Mouse (Mus musculus): ENCODE measurements at regions not wholly inside any gene's neighbourhood (a gene's known extent, or its start where the extent isn't known, plus 50 kb on each side); places are given as distances from the start of the nearest gene placed in this dataset.
"Not testable (repeated sequence)": the region's sequence is repeated elsewhere in the genome, so short reads cannot be mapped to it uniquely, and the experiment has no call there.

DNA sequence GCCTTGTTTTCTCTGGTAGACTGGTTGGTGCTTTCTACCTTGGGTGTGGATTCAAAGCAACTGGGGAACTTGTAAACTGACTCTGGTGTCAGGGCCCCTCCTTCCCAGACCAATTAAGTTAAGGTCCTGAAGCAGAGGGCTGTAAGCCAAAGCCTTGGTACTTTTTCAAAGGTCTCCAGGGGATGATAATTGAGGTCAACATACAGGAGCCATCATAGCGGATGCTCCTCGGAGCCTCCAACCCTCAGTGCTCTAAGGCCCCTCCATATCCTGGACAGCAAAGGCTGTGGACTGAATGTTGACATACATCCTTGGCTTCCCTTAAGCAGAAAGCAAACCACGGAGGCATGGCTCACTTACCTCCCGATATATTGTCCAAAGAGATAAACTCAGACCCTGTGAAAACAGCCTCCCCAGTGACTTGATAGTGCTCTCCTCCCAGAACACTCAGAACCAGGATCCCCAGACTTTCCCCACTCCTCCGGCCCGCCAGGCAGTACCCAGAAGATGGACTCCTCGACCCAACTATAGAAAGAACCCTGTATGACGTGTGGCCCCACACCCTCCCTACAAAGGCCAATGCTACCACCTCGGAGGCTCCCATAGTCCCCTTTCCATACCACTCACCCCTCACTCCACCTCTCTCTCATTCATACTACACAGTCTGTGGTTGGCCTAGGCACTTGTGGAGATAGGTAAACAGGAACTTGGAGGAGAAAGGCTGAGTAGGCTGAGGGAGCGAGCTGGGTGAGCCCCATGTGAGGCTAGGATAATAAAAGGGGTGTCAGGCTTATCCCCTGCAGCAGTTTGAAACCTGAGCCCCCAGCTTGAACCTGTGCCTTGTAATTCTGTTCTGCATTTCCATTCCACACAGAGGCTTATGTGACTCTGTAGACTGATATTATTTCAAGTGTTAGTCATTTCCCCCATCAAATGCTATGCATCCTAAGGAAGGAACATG is 118.8 kb upstream of the Arid1b start:
- H3K4me1 ChIP-seq (ENCODE audit: control insufficient read depth, insufficient read depth, low read length), result no peaks in the 10 kb centered on the region
- H3K9me3 ChIP-seq (ENCODE audit: control insufficient read depth, low read length), result no peaks in the 10 kb centered on the region
- ATAC-seq (ENCODE audit: low FRiP score, low TSS enrichment) (no peak), DNase-seq (no peak)
- no peak overlapping the region for H3K4me3 ChIP-seq (replicated peaks; ENCODE audit: low read depth, low read length)
- no peak overlapping the region for H3K4me2 ChIP-seq (ENCODE audit: low read length)
- H3K9ac ChIP-seq (replicated peaks; ENCODE audit: low read length), result no peak overlapping the region
- H3K27me3 ChIP-seq (ENCODE audit: control insufficient read depth, insufficient read depth, low read length), result no peaks in the 10 kb centered on the region
- H3K27ac ChIP-seq (replicated peaks; ENCODE audit: low read depth, low read length), result no peak overlapping the region
- WGBS, result 89% methylated on average over 10 of the region's 10 CpGs
- no peaks in the 10 kb centered on the region for H3K36me3 ChIP-seq (ENCODE audit: control insufficient read depth, insufficient read depth, low read length)

DNA sequence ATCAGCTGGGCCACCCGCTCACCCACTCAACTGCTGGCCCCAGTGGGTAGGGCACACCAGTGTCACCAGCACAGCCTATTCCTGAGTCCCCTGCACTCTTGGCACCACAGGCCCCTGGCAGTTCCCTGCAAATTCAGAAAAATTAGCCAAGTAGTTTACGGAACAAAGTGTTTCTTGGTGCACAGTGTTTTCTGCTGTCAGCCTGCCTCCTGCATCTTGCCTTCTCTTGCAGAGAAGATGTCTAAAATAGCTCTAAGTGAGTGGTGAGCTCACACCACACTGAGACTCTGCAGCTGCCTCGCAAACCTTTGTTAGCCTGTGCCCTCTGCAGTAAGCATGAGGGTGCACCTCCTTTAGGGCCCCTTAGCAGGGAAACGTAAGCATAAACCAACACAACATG is 117.7 kb upstream of the Arid1b start:
- H3K9me3 ChIP-seq (ENCODE audit: control insufficient read depth, low read length), result no peaks in the 10 kb centered on the region
- no peak overlapping the region for H3K4me2 ChIP-seq (ENCODE audit: low read length)
- H3K4me1 ChIP-seq (ENCODE audit: control insufficient read depth, insufficient read depth, low read length), result no peaks in the 10 kb centered on the region
- WGBS, result 85% methylated on average over 4 of the region's 4 CpGs
- no peak overlapping the region for H3K9ac ChIP-seq (replicated peaks; ENCODE audit: low read length)
- H3K4me3 ChIP-seq (replicated peaks; ENCODE audit: low read depth, low read length), result no peak overlapping the region
- H3K27ac ChIP-seq (replicated peaks; ENCODE audit: low read depth, low read length), result no peak overlapping the region
- H3K27me3 ChIP-seq (ENCODE audit: control insufficient read depth, insufficient read depth, low read length), result no peaks in the 10 kb centered on the region
- no peaks in the 10 kb centered on the region for H3K36me3 ChIP-seq (ENCODE audit: control insufficient read depth, insufficient read depth, low read length)
- DNase-seq, result no peak
- ATAC-seq (ENCODE audit: low FRiP score, low TSS enrichment), result no peak

DNA sequence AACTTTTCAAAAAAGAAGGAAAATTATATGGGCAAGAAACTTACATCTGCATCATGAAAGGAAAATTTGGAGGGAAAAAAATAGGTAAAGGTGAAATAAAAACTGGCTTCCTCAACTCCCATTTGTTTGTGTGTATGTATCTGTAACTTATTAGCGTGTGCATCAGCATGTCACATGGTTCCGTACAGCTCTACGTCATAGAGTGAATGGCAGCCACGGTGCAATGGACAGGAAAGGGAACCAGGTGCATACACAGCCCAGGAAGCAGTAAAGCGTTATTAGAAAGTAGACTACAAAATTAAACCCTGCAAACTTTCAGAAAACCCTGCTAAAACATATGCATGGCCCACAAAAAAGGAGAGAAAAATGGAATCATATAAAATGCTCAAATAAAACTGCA is 112.7 kb upstream of the Arid1b start:
- no peak overlapping the region for H3K27ac ChIP-seq (replicated peaks; ENCODE audit: low read depth, low read length)
- DNase-seq (no peak), ATAC-seq (ENCODE audit: low FRiP score, low TSS enrichment) (no peak)
- H3K9me3 ChIP-seq (ENCODE audit: control insufficient read depth, low read length), result no peaks in the 10 kb centered on the region
- H3K4me2 ChIP-seq (ENCODE audit: low read length), result no peak overlapping the region
- H3K27me3 ChIP-seq (ENCODE audit: control insufficient read depth, insufficient read depth, low read length), result no peaks in the 10 kb centered on the region
- H3K4me1 ChIP-seq (ENCODE audit: control insufficient read depth, insufficient read depth, low read length), result no peaks in the 10 kb centered on the region
- H3K9ac ChIP-seq (replicated peaks; ENCODE audit: low read length), result no peak overlapping the region
- no peaks in the 10 kb centered on the region for H3K36me3 ChIP-seq (ENCODE audit: control insufficient read depth, insufficient read depth, low read length)
- WGBS, result 94% methylated on average over 5 of the region's 5 CpGs
- H3K4me3 ChIP-seq (replicated peaks; ENCODE audit: low read depth, low read length), result no peak overlapping the region

DNA sequence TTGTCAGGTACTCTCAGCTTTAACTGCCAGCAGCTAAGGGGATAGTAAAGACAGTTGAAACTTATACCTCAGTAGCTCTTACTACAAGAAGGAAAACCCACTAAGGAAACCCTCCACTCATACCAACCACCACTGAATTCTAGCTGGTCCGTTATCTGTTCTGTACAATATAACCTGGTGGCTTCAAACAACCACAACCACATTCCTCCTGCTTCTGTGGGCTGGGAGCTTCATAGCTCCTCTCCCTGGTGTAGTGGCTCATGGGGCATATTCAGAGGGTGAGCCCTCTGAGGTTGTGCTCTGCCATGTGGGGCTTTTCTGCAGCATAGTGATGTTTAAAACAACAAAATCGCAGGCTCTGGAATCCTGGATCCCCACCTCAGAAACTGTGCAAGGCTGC is 110.0 kb upstream of the Arid1b start:
- no peaks in the 10 kb centered on the region for H3K27me3 ChIP-seq (ENCODE audit: control insufficient read depth, insufficient read depth, low read length)
- no peak overlapping the region for H3K9ac ChIP-seq (replicated peaks; ENCODE audit: low read length)
- H3K9me3 ChIP-seq (ENCODE audit: control insufficient read depth, low read length), result no peaks in the 10 kb centered on the region
- H3K4me1 ChIP-seq (ENCODE audit: control insufficient read depth, insufficient read depth, low read length), result no peaks in the 10 kb centered on the region
- no peak overlapping the region for H3K4me3 ChIP-seq (replicated peaks; ENCODE audit: low read depth, low read length)
- H3K4me2 ChIP-seq (ENCODE audit: low read length), result no peak overlapping the region
- 93% methylated on average over 2 of the region's 2 CpGs for WGBS
- H3K36me3 ChIP-seq (ENCODE audit: control insufficient read depth, insufficient read depth, low read length), result no peaks in the 10 kb centered on the region
- no peak for DNase-seq
- no peak for ATAC-seq (ENCODE audit: low FRiP score, low TSS enrichment)
- H3K27ac ChIP-seq (replicated peaks; ENCODE audit: low read depth, low read length), result no peak overlapping the region

DNA sequence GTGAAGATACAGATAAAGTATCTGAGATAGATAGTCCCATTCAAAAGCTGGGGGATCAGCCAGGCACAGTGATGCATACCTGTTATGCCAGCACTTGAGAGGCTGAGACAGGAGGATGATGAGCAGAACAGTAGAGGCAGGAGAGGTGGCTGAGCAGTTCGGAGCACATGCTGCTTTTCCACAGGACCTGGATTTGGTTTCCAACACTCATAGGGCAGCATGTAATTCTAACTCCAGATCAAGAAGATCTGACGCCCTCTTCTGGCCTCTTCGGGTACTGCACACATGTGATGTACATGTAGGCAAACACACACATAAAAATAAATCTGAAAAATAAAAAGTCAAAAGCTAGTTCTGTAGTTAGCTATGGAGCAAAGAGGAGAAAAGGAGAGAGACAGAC is 109.4 kb upstream of the Arid1b start:
- DNase-seq (no peak), ATAC-seq (ENCODE audit: low FRiP score, low TSS enrichment) (no peak)
- Histone ChIP-seq H3K9ac (replicated peaks; ENCODE audit: low read length) (no peak overlapping the region), H3K36me3 (ENCODE audit: control insufficient read depth, insufficient read depth, low read length) (no peaks in the 10 kb centered on the region), H3K4me3 (replicated peaks; ENCODE audit: low read depth, low read length) (no peak overlapping the region), H3K4me1 (ENCODE audit: control insufficient read depth, insufficient read depth, low read length) (no peaks in the 10 kb centered on the region), H3K4me2 (ENCODE audit: low read length) (no peak overlapping the region), H3K9me3 (ENCODE audit: control insufficient read depth, low read length) (no peaks in the 10 kb centered on the region), H3K27me3 (ENCODE audit: control insufficient read depth, insufficient read depth, low read length) (no peaks in the 10 kb centered on the region), H3K27ac (replicated peaks; ENCODE audit: low read depth, low read length) (no peak overlapping the region)
- 78% methylated on average over 3 of the region's 3 CpGs for WGBS

DNA sequence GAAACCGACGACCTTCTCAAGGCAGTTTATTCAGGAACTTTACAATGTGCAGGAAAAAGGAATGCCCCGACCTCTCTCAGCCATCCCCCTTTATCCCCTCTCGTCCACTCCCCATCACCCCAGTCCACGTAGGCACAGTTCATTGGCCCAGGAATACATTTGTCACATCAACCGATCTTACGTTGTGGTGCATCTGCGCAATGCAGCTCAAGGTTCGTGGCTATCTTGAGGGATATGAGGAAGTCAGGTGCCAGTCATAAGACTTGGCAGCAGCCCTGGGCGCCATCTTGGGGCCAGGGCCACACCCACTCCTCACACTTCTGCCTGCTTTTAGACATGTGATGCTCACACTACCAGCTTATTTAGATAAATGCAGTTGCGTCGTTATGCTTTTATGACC is 106.8 kb upstream of the Arid1b start:
- not testable (repeated sequence) for H3K4me3 ChIP-seq (replicated peaks; ENCODE audit: low read depth, low read length); ATAC-seq (ENCODE audit: low FRiP score, low TSS enrichment); H3K36me3 ChIP-seq (ENCODE audit: control insufficient read depth, insufficient read depth, low read length); H3K9ac ChIP-seq (replicated peaks; ENCODE audit: low read length); H3K4me1 ChIP-seq (ENCODE audit: control insufficient read depth, insufficient read depth, low read length); DNase-seq; H3K27ac ChIP-seq (replicated peaks; ENCODE audit: low read depth, low read length); H3K27me3 ChIP-seq (ENCODE audit: control insufficient read depth, insufficient read depth, low read length); H3K4me2 ChIP-seq (ENCODE audit: low read length); H3K9me3 ChIP-seq (ENCODE audit: control insufficient read depth, low read length)
- 88% methylated on average over 12 of the region's 12 CpGs for WGBS

DNA sequence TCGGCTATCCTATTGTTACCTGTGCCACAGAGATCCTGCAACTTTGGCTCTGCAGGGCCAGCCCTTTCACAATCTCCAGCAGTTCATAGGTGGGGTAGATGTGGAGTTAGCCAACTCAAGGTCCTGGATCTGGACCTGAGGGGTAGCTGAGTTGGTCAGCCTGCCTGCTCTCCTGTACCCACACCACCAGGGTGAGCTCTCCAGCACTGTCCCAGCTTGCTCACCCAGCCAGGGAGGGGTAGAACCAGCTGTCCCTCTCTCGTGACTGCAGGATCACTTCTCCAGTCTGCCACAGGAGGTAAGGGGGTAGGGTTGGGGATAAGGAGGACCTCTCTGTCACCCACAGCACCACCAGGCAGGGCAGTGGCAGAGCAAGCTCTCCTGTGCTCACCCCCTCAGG is 104.6 kb upstream of the Arid1b start:
- H3K4me1 ChIP-seq (ENCODE audit: control insufficient read depth, insufficient read depth, low read length), result no peaks in the 10 kb centered on the region
- no peak overlapping the region for H3K27ac ChIP-seq (replicated peaks; ENCODE audit: low read depth, low read length)
- no peaks in the 10 kb centered on the region for H3K36me3 ChIP-seq (ENCODE audit: control insufficient read depth, insufficient read depth, low read length)
- ATAC-seq (ENCODE audit: low FRiP score, low TSS enrichment), result no peak
- H3K4me3 ChIP-seq (replicated peaks; ENCODE audit: low read depth, low read length), result no peak overlapping the region
- DNase-seq, result no peak
- no peaks in the 10 kb centered on the region for H3K9me3 ChIP-seq (ENCODE audit: control insufficient read depth, low read length)
- H3K27me3 ChIP-seq (ENCODE audit: control insufficient read depth, insufficient read depth, low read length), result no peaks in the 10 kb centered on the region
- WGBS, result 80% methylated on average over 2 of the region's 2 CpGs
- H3K4me2 ChIP-seq (ENCODE audit: low read length), result no peak overlapping the region
- no peak overlapping the region for H3K9ac ChIP-seq (replicated peaks; ENCODE audit: low read length)

DNA sequence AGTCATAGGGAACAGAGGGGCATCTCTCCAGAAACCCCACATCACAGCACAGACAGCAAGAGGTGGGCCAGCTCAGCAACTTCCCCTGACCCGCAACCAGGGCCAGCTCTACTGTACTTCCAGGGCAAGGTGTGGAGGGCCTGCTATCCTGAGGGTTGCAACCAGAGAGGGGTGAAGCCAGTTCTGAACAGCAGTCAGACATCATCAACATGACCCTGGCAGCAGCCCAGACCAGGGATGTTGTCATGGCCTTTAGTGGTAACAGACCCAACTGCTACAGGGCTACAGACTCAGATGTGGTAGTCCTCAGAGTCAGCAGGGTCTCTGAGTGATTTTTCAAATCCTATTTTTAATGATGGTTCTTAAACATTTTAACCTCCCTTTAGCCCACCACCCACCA is 104.0 kb upstream of the Arid1b start:
- WGBS, result 100% methylated on average over 1 of the region's 1 CpGs
- H3K36me3 ChIP-seq (ENCODE audit: control insufficient read depth, insufficient read depth, low read length), result no peaks in the 10 kb centered on the region
- no peaks in the 10 kb centered on the region for H3K27me3 ChIP-seq (ENCODE audit: control insufficient read depth, insufficient read depth, low read length)
- H3K4me3 ChIP-seq (replicated peaks; ENCODE audit: low read depth, low read length), result no peak overlapping the region
- H3K9ac ChIP-seq (replicated peaks; ENCODE audit: low read length), result no peak overlapping the region
- H3K4me2 ChIP-seq (ENCODE audit: low read length), result no peak overlapping the region
- DNase-seq (no peak), ATAC-seq (ENCODE audit: low FRiP score, low TSS enrichment) (no peak)
- no peaks in the 10 kb centered on the region for H3K4me1 ChIP-seq (ENCODE audit: control insufficient read depth, insufficient read depth, low read length)
- no peaks in the 10 kb centered on the region for H3K9me3 ChIP-seq (ENCODE audit: control insufficient read depth, low read length)
- no peak overlapping the region for H3K27ac ChIP-seq (replicated peaks; ENCODE audit: low read depth, low read length)

DNA sequence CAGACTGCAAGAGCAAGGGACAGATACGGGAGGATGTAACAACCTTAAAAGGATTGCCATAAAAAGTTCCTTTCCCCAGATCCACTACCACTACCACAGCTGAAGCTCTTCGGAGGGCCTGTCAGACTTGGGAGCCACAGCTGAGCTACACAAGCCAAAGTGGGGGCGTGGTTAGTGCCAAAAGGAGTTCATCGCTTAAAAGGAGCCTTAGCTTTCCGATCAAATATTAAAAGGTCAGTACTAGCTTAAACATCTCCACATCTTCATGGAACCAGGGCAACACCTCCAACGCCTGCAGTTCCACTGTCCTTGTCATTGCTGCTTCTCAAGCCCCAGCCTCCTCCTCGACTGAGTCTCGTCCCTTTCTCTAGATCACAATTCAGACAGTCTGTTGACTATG is 102.6 kb upstream of the Arid1b start:
- Histone ChIP-seq H3K36me3 (ENCODE audit: control insufficient read depth, insufficient read depth, low read length) (no peaks in the 10 kb centered on the region), H3K4me3 (replicated peaks; ENCODE audit: low read depth, low read length) (no peak overlapping the region), H3K27me3 (ENCODE audit: control insufficient read depth, insufficient read depth, low read length) (no peaks in the 10 kb centered on the region), H3K4me2 (ENCODE audit: low read length) (no peak overlapping the region), H3K9ac (replicated peaks; ENCODE audit: low read length) (no peak overlapping the region), H3K9me3 (ENCODE audit: control insufficient read depth, low read length) (no peaks in the 10 kb centered on the region), H3K4me1 (ENCODE audit: control insufficient read depth, insufficient read depth, low read length) (no peaks in the 10 kb centered on the region), H3K27ac (replicated peaks; ENCODE audit: low read depth, low read length) (no peak overlapping the region)
- WGBS, result 92% methylated on average over 8 of the region's 8 CpGs
- ATAC-seq (ENCODE audit: low FRiP score, low TSS enrichment), result no peak
- no peak for DNase-seq

Data from midbrain, embryonic 14.5 days (tissue).